Mouse (Mus musculus): ENCODE measurements around the gene Omp.

DNA sequence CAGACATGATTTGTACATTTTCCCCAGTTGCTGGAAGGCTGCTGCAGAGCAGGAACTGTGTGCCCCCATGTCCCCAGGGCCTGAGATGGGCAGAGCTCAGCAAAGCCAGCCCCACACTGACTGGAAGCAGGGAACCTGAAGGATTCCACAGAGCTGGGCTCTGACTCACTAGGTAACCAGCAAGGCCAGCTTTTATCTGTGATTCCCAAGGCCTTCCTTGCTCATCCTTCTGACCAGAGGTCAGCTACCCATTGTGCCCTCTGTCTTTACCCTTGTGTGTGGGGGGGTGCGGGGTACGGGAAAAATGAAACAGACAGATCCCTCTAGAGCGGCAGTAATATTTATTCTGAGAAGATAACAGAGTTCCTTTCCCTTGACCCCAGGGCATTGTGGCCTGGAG lies 24.1 kb downstream of the Omp start:
- no peak for TF ChIP-seq CTCF (IDR thresholded peaks at IDR 0.05; ENCODE audit: insufficient read depth, low read depth, low read length)
- TF ChIP-seq POLR2A (IDR thresholded peaks at IDR 0.05; ENCODE audit: insufficient read depth, low read depth, low read length): no peak

Data from olfactory bulb, adult 2 months (tissue).